Mouse (Mus musculus) thymus, adult 18-20 months (tissue): Measurements from ENCODE around the gene Foxc2.

Experiments used
- DNase-seq, 2 experiments: peaks; one replicate each; pipeline ENCODE4 v3.0.0; 2022; ENCODE audit warnings: mixed read lengths in 2 of 2

Foxc2 gene

DNA sequence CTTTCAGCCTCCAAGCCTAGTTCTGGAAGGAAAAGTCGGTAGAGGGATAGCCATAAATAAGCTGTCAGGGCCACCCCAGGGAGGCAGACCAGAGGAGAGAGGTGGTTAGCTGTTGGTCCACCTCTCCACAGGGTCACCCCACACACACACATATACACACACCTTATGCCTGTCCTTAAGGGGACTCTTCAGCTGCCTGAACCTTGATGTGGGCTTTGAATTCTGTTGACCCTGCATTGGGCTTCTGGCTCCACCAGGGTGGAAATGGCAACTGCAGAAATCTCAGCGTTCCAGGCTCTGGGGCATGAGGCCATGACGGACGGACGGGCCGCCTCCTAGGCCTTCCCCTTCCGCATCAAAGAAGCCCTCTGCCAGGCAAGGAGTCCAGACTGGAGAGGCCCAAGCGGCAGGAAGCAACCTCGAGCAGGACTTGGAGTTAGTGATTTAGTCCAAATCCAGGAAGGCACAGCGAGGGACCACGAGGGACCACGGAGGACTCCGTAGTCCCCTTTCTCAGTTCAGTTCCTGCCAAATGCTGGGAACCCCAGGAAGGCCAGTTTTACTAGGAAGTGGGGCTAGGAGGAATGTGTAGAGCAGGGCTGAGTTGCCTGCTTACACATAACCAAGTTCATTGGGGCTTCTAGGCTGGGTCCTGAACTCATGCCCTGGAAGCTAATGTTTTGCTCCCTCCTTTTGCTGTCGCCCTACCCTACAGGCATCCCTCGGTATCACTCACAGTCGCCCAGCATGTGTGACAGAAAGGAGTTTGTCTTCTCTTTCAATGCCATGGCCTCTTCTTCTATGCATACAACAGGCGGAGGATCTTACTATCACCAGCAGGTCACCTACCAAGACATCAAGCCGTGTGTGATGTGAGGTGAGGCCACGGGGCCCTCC is 29.7 kb upstream of the Foxc2 start:
- DNase-seq: no peak

DNA sequence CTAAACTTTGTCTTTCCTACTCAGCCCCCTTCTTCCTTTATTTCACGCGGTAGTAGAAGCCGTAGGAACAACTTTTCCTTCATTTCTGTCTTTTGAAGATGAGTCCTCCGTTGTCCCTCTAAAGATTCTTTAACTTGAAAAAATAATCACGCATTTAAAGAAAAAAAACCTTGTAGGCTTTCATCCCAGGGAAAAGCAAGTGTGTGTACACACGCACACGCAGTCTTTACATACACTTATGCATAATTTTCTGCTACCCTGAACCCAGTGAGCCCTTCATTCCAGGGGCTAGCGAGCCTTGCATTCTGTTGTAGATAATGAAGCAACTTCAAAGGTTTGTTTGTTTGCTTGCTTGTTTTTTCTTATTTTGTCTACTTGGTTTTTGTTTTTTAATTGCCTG is 27.7 kb upstream of the Foxc2 start:
- no peak for DNase-seq

DNA sequence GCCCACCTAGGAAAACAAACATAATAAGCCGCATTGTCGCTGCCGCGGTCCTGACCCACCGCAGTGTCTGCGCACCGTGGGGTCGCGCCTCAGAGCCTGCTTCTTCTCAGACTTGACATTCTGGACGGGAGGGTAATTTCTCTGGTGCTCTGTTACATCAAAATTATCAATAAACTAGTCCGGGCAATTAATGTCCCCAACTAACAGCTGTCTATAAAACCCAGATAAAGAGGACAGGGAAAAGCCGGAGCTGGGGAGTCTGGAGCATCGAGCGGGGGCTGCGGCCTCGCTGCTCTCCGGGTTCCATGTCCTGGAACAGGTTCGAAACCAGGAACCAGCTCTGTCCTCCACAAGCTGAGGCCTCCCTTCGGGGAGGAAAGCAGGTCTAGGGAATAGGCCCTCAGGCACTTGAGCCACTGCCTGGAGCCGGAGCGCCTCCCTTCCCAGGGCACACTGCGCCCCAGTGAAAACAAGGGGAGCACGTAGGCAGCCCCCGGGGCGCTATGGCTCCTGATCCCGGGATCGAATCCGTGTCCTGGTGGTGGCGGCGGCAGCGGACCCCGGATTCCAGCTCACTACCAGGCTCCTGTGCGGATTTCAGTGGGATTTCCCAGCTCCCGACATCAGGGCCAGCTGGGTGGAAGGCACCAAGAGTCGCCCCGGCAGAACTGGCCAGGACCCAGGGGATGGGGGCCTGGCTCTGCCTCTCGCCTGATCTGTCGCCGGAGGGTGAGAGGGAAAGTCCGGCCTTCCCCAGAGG is 26.9 kb upstream of the Foxc2 start:
- no peak for DNase-seq

GRCm38 (mm10) chr8:121089631-121090380 is 26.2 kb upstream of the Foxc2 start:
- DNase-seq: no peak

DNA sequence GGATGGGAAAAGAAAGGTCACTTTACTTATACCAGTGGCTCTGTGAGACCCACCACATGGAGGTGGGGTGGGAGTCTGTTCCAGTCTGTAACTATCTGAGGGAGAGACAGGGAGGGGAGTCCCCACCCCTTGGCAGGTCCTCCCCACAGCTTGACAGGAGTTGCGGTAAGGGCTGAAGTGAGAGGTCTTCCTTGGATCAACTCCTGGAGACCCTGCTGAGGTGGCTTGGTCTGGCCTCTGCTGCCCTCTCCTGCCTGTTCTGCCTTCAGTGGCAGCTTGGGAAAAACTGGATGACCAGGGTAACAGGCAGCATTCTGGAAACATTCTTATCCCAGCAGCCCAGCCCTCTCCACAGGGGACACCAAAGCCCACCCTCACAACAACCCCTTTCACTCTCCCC is 25.3 kb upstream of the Foxc2 start:
- DNase-seq: no peak

DNA sequence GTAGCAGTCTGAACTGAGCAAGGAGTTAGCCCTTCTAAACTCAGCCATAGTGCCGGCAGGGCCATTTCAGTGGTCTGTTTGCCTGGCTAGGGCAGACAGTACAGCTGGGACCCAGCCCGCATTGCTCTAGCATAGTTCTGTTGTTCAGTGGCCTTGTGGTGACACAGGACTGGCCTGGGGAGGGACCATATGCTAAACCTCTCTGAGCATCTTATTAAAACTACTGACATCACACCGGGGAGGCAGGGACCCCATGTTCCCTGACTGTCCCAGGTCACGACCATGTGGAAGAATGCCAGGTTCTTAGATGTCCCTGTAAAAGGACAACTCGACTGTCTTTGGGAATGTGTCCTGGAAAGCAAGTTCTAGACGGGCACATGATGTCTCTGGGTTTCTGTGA is 23.8 kb upstream of the Foxc2 start:
- DNase-seq: no peak

GRCm38 (mm10) chr8:121092627-121093026 is 23.3 kb upstream of the Foxc2 start:
- DNase-seq: peak; percentile 46

- no peak for DNase-seq
Observed at GRCm38 (mm10) chr8:121093496-121093895, 22.5 kb upstream of the Foxc2 start.

GRCm38 (mm10) chr8:121104049-121104818 is 11.7 kb upstream of the Foxc2 start:
- DNase-seq: peak; percentile 35 to 37

GRCm38 (mm10) chr8:121107668-121108656 is 8.0 kb upstream of the Foxc2 start, which contains the start of gene Mthfsd:
TSS of gene Mthfsd (minus strand) at chr8:121108392.
- peak; percentile 97 for DNase-seq

DNA sequence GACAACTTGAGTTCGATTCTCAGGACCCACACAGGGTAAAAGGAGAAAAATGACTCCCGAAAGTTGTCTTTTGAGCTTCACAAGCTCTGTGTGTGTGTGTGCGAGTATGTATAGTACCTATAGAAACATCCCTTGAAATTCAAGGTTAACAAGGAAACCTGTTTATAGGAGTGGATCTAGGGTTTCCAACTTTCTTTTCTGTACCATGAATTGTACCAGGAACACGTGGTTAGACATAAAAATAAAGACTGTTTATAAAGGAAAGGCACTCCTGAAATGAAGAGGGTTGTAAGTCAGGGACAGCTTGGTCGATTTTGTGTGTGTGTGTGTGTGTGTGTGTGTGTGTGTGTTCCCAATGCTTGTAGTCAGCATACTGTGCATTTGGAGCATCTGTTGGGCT is 7.3 kb upstream of the Foxc2 start:
- DNase-seq: no peak

DNA sequence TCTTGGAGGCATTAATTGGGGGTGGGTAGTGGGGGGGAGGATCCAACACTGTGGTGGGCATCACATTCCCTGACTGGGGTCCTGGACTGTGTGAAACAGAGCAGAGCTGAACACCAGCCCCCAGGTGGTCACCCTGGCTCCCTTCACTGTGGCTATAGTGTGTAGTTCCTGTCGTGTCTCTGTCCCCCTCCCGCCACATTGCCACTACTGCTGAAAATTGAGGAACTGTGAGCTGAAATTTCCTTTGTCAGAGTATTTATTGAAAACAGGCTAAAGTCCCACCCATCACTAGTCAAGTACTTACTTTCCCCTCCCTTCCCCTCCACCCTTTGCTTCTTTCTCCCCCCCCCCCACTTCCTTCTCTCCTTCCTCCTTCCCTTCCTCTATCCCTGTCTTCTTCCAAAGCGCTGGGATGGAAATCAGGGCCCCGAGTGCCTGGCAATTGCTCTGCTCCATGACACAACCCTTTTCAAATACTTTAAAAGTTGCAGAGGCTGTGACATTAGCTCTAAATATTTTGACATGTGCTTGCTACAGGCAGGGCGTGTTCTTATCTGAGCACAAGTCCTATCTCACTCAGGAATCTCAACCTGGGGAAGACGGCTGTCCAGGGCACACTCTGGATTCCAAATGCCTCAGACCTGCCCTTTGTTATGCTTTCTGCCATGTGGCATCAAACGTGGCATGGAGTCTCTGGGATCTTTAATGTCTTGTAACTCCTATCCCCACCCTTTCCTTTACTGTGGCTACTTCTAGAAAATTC is 4.6 kb upstream of the Foxc2 start:
- no peak for DNase-seq

DNA sequence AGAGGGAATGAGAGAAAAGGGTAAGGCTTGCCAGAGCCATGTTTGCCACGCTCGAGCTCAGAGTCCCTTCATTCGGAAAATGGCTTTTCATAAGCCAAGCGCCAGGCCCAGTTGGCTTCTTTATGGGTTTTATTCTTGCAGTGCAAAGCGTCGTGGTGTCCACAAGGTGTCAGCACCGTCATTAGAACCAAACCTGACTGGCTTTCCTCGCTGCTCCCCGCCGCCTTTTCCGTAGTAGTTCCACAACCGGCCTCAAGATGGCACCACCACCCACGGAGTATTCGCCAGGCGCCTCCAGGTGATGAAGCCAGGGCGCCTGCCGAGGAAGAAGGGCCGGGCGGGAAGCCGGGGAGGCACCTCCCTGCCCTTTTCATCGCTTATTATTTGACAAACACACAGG is 2.7 kb upstream of the Foxc2 start:
- DNase-seq: peak; percentile 85 to 86

DNA sequence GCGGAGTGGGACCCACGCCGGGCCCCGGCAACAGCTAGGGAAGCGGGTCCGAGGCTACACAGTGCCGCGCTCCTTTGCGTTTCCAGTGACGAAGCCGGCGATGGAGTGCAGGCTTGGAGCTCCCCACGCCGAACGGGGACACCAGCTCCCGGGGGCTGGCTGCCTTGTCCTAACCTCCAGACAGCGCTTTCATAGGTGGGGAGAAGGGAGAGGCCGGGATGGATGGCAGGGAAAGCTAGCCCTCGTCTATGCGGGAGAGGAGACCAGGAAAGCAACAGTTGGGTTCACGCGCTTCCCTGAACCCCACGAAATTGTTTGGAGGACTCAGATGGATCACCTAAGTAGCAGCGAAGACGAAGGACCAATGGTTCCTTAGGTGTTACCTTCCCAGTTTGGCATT is 835 bp upstream of the Foxc2 start:
- no peak for DNase-seq

DNA sequence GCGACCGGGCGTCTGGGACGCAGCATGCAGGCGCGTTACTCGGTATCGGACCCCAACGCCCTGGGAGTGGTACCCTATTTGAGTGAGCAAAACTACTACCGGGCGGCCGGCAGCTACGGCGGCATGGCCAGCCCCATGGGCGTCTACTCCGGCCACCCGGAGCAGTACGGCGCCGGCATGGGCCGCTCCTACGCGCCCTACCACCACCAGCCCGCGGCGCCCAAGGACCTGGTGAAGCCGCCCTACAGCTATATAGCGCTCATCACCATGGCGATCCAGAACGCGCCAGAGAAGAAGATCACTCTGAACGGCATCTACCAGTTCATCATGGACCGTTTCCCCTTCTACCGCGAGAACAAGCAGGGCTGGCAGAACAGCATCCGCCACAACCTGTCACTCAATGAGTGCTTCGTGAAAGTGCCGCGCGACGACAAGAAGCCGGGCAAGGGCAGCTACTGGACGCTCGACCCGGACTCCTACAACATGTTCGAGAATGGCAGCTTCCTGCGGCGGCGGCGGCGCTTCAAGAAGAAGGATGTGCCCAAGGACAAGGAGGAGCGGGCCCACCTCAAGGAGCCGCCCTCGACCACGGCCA is 717 bp downstream of the Foxc2 start:
- DNase-seq: no peak

DNA sequence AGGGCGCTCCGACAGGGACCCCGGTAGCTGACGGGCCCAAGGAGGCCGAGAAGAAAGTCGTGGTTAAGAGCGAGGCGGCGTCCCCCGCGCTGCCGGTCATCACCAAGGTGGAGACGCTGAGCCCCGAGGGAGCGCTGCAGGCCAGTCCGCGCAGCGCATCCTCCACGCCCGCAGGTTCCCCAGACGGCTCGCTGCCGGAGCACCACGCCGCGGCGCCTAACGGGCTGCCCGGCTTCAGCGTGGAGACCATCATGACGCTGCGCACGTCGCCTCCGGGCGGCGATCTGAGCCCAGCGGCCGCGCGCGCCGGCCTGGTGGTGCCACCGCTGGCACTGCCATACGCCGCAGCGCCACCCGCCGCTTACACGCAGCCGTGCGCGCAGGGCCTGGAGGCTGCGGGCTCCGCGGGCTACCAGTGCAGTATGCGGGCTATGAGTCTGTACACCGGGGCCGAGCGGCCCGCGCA is 1.2 kb downstream of the Foxc2 start:
- no peak for DNase-seq

DNA sequence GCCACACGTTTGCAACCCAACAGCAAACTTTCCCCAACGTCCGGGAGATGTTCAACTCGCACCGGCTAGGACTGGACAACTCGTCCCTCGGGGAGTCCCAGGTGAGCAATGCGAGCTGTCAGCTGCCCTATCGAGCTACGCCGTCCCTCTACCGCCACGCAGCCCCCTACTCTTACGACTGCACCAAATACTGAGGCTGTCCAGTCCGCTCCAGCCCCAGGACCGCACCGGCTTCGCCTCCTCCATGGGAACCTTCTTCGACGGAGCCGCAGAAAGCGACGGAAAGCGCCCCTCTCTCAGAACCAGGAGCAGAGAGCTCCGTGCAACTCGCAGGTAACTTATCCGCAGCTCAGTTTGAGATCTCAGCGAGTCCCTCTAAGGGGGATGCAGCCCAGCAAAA is 1.9 kb downstream of the Foxc2 start:
- no peak for DNase-seq

DNA sequence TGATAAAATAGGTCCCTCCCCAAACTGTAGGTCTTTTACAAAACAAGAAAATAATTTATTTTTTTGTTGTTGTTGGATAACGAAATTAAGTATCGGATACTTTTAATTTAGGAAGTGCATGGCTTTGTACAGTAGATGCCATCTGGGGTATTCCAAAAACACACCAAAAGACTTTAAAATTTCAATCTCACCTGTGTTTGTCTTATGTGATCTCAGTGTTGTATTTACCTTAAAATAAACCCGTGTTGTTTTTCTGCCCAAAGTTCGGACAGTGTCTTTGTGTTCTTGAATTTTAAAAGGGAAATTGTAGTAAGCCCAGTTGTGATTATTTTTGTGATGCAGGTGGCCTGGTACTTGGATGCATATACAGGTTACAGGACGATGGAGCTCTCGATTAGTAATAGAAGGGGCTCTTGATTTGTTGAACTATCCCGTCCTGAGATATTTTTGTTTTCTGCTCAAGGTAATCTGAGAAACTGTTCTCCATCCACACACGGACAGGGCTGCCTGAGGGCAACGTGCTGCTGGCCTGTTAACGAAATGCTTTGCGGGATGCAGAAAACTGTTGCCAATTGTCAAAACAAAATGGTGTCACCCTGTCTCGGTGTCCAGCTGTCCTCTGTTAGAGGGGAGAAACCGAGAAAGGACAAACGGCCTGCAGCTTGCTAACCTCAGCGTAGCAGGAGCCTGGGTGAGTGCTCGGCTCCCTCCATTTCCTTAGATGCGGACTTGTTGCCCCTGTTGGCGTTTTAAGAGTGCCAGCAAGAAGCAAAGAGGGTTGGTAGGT is 2.9 kb downstream of the Foxc2 start:
- no peak for DNase-seq
